Mouse (Mus musculus) cerebellum, adult 2 months (tissue): ENCODE measurements at regions not wholly inside any gene's neighbourhood (a gene's known extent, or its start where the extent isn't known, plus 50 kb on each side); places are given as distances from the start of the nearest gene placed in this dataset.

Experiments
- CTCF ChIP-seq: fragments of 200-500 bp; IDR thresholded peaks from 2 replicates; pipeline ENCODE4 v1.5.1; 2011; ENCODE audit warnings: low read depth, mild to moderate bottlenecking, control low read depth, low read length, moderate library complexity, borderline replicate concordance; ENCODE audit not compliant: insufficient read depth
- POLR2A ChIP-seq: fragments of 200-500 bp; IDR thresholded peaks from 2 replicates; pipeline ENCODE4 v1.6.1; 2011; ENCODE audit warnings: low read length, control low read depth, borderline replicate concordance; ENCODE audit not compliant: insufficient read depth

DNA sequence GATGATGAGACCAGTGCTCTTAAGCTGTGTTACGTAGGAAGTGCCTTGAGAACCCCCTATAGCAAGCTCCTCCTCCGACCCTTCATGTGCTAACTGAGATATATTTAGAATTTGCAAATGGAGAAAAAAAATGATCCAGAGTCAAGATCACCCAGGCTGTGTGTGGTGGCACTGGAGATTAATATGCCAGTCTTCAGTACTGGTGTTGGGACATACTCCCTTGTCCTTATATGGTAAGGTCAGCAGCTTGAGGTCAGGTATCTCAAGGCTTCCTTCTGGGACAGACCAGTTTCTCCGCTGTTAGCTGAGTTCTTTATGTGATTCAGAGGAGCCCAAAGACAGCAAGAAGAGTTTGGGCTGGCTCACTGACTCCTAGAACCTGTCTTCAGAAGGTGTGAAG, 116.0 kb upstream of the Cox10 start:
- TF ChIP-seq POLR2A (no peak), CTCF (no peak)
